Mouse (Mus musculus) embryonic facial prominence, embryonic 15.5 days (tissue): ENCODE data around the gene Ddx39b. TPM values are rescaled to one million over a fixed set of nuclear protein-coding genes. Genes with fewer than 3 reads are reported as not detected.

Source experiments
- ATAC-seq: fragments of 200-750 bp; cut with Nextera tagmentation; 2 replicates; pipeline ENCODE4 v1.8.0; 2017; ENCODE audit warnings: low read depth, moderate TSS enrichment; ENCODE audit not compliant: insufficient number of reproducible peaks, low FRiP score, low TSS enrichment
- H3K27ac ChIP-seq: fragments of 300-500 bp; sonication (generic); replicated peaks from 2 replicates; pipeline ENCODE4 v1.5.1; 2015; ENCODE audit warnings: mild to moderate bottlenecking, inconsistent platforms
- H3K27me3 ChIP-seq: fragments of 300-500 bp; sonication (generic); 2 replicates; pipeline ENCODE4 v1.6.1; 2015; ENCODE audit warnings: inconsistent platforms
- H3K36me3 ChIP-seq: fragments of 300-500 bp; sonication (generic); 2 replicates; pipeline ENCODE4 v1.6.1; 2015; ENCODE audit warnings: mild to moderate bottlenecking, inconsistent platforms
- H3K4me1 ChIP-seq: fragments of 300-500 bp; sonication (generic); 2 replicates; pipeline ENCODE4 v1.6.1; 2015; ENCODE audit warnings: inconsistent platforms
- H3K4me2 ChIP-seq: fragments of 300-500 bp; sonication (generic); replicated peaks from 2 replicates; pipeline ENCODE4 v1.6.1; 2015; ENCODE audit warnings: mild to moderate bottlenecking, inconsistent platforms
- H3K4me3 ChIP-seq: fragments of 300-500 bp; sonication (generic); replicated peaks from 2 replicates; pipeline ENCODE4 v1.5.1; 2015; ENCODE audit warnings: mild to moderate bottlenecking, inconsistent platforms
- H3K9ac ChIP-seq: fragments of 300-500 bp; sonication (generic); 2 replicates; pipeline ENCODE4 v1.6.1; 2015; ENCODE audit warnings: inconsistent platforms
- H3K9me3 ChIP-seq: fragments of 300-500 bp; sonication (generic); replicated peaks from 2 replicates; pipeline ENCODE4 v1.6.1; 2016; ENCODE audit warnings: inconsistent platforms
- WGBS: fragments of 180-500 bp; shearing (Covaris S2); methylation state at CpG from one replicate; pipeline ENCODE4 v1.1.7; 2015; 5-methylcytosine and 5-hydroxymethylcytosine counted together
- polyA plus RNA-seq: library from polyadenylated mRNA; unstranded; fragments of >200 nt; fragmentation: Nextera tagmentation; extraction: Ambion mirVana; gene quantifications from 2 replicates; pipeline ENCODE4 v1.2.1, GENCODE M21; 2015

Ddx39b gene
- polyA plus RNA-seq, 1 experiment from 2014 or later, result 413 TPM

- H3K9me3 ChIP-seq, result no peaks in the 10 kb centered on the region
- no peak for ATAC-seq
- H3K36me3 ChIP-seq, result no peaks in the 10 kb centered on the region
- no peak overlapping the region for H3K4me2 ChIP-seq
- peaks cover 13% of the 10 kb centered on the region for H3K4me1 ChIP-seq
- H3K27ac ChIP-seq, result no peak overlapping the region
- peaks cover 31% of the 10 kb centered on the region for H3K27me3 ChIP-seq
- WGBS, result 75% methylated on average over 11 of the region's 11 CpGs
- no peak overlapping the region for H3K9ac ChIP-seq
- peak overlapping the region; percentile 10; the same call in 1 of the 2 replicates for H3K4me3 ChIP-seq
These were observed 40.4 kb upstream of the Ddx39b start for GRCm38 (mm10) chr17:35201128-35201527.

- H3K9me3 ChIP-seq, result no peaks in the 10 kb centered on the region
- H3K9ac ChIP-seq, result no peak within 1 kb of the TSS
- 41% methylated on average over 13 of the region's 13 CpGs for WGBS
- peaks cover 25% of the 10 kb centered on the region for H3K27me3 ChIP-seq
- peak within 1 kb of the TSS; percentile 10; the same call in 1 of the 2 replicates for H3K4me3 ChIP-seq
- no peaks in the 10 kb centered on the region for H3K36me3 ChIP-seq
- ATAC-seq, result no peak
- H3K4me1 ChIP-seq, result peaks cover 8% of the 10 kb centered on the region; the same call in 1 of the 2 replicates
- no peak within 1 kb of the TSS for H3K27ac ChIP-seq
- H3K4me2 ChIP-seq, result peak within 1 kb of the TSS; percentile 2; the same call in 1 of the 2 replicates
These were observed 39.8 kb upstream of the Ddx39b start, which contains the start of gene Tnf for GRCm38 (mm10) chr17:35201787-35202186. Tnf (minus strand) TSS chr17:35202007.

- Histone ChIP-seq H3K36me3 (no peaks in the 10 kb centered on the region), H3K9me3 (no peaks in the 10 kb centered on the region), H3K4me3 (no peak overlapping the region), H3K9ac (no peak overlapping the region), H3K27me3 (peaks cover 25% of the 10 kb centered on the region), H3K4me2 (no peak overlapping the region), H3K4me1 (peaks cover 8% of the 10 kb centered on the region; the same call in 1 of the 2 replicates), H3K27ac (no peak overlapping the region)
- no peak for ATAC-seq
- WGBS, result 76% methylated on average over 4 of the region's 4 CpGs
These were observed 39.1 kb upstream of the Ddx39b start for GRCm38 (mm10) chr17:35202442-35202841.

- 27% methylated on average over 20 of the region's 20 CpGs for WGBS
- Histone ChIP-seq H3K27ac (no peak within 1 kb of the TSS), H3K9ac (no peak within 1 kb of the TSS), H3K9me3 (no peaks in the 10 kb centered on the region), H3K4me1 (peaks cover 8% of the 10 kb centered on the region; the same call in 1 of the 2 replicates), H3K4me2 (no peak within 1 kb of the TSS), H3K36me3 (no peaks in the 10 kb centered on the region), H3K27me3 (peaks cover 25% of the 10 kb centered on the region), H3K4me3 (no peak within 1 kb of the TSS)
- ATAC-seq, result no peak
These were observed 36.8 kb upstream of the Ddx39b start, which contains the start of gene Lta for GRCm38 (mm10) chr17:35204494-35205379. Lta (minus strand) TSS chr17:35205351.

GRCm38 (mm10) chr17:35205380-35205769, 36.2 kb upstream of the Ddx39b start:
- WGBS, result 54% methylated on average over 10 of the region's 10 CpGs
- Histone ChIP-seq H3K9me3 (no peaks in the 10 kb centered on the region), H3K4me3 (no peak overlapping the region), H3K36me3 (no peaks in the 10 kb centered on the region), H3K9ac (no peak overlapping the region), H3K27ac (no peak overlapping the region), H3K4me2 (no peak overlapping the region), H3K27me3 (peaks cover 25% of the 10 kb centered on the region), H3K4me1 (peaks cover 8% of the 10 kb centered on the region; the same call in 1 of the 2 replicates)
- ATAC-seq, result no peak

- WGBS, result 69% methylated on average over 12 of the region's 12 CpGs
- Histone ChIP-seq H3K27ac (no peak overlapping the region), H3K36me3 (no peaks in the 10 kb centered on the region), H3K9ac (no peak overlapping the region), H3K4me1 (peaks cover 7% of the 10 kb centered on the region; the same call in 1 of the 2 replicates), H3K4me2 (no peak overlapping the region), H3K4me3 (no peak overlapping the region), H3K27me3 (peaks cover 5% of the 10 kb centered on the region; the same call in 1 of the 2 replicates), H3K9me3 (no peaks in the 10 kb centered on the region)
- no peak for ATAC-seq
These were observed 31.6 kb upstream of the Ddx39b start for GRCm38 (mm10) chr17:35209785-35210535.

- no peak overlapping the region for H3K4me2 ChIP-seq
- H3K4me3 ChIP-seq, result no peak overlapping the region
- no peaks in the 10 kb centered on the region for H3K36me3 ChIP-seq
- H3K27ac ChIP-seq, result no peak overlapping the region
- H3K4me1 ChIP-seq, result peaks cover 4% of the 10 kb centered on the region; the same call in 1 of the 2 replicates
- 68% methylated on average over 3 of the region's 3 CpGs for WGBS
- no peaks in the 10 kb centered on the region for H3K27me3 ChIP-seq
- H3K9me3 ChIP-seq, result no peaks in the 10 kb centered on the region
- ATAC-seq, result no peak
- no peak overlapping the region for H3K9ac ChIP-seq
These were observed 31.0 kb upstream of the Ddx39b start for GRCm38 (mm10) chr17:35210593-35210992.

GRCm38 (mm10) chr17:35213071-35213470, 28.5 kb upstream of the Ddx39b start:
- Histone ChIP-seq H3K9me3 (no peaks in the 10 kb centered on the region), H3K4me2 (no peak overlapping the region), H3K27me3 (no peaks in the 10 kb centered on the region), H3K9ac (no peak overlapping the region), H3K27ac (no peak overlapping the region), H3K4me1 (peaks cover 4% of the 10 kb centered on the region; the same call in 1 of the 2 replicates), H3K4me3 (no peak overlapping the region), H3K36me3 (no peaks in the 10 kb centered on the region)
- no peak for ATAC-seq
- 91% methylated on average over 5 of the region's 5 CpGs for WGBS

- Histone ChIP-seq H3K27ac (no peak overlapping the region), H3K36me3 (peaks cover 25% of the 10 kb centered on the region), H3K9ac (no peak overlapping the region), H3K4me2 (no peak overlapping the region), H3K9me3 (no peaks in the 10 kb centered on the region), H3K4me1 (peaks cover 10% of the 10 kb centered on the region; the same call in 1 of the 2 replicates), H3K4me3 (no peak overlapping the region), H3K27me3 (no peaks in the 10 kb centered on the region)
- ATAC-seq, result no peak
- WGBS, result 76% methylated on average over 18 of the region's 18 CpGs
These were observed 22.9 kb upstream of the Ddx39b start for GRCm38 (mm10) chr17:35218516-35219193.

- Histone ChIP-seq H3K4me1 (peaks cover 7% of the 10 kb centered on the region; the same call in 1 of the 2 replicates), H3K9me3 (no peaks in the 10 kb centered on the region), H3K27me3 (no peaks in the 10 kb centered on the region), H3K4me2 (no peak overlapping the region), H3K9ac (no peak overlapping the region), H3K27ac (no peak overlapping the region), H3K4me3 (no peak overlapping the region), H3K36me3 (peaks cover 25% of the 10 kb centered on the region)
- 73% methylated on average over 6 of the region's 6 CpGs for WGBS
- ATAC-seq, result no peak
These were observed 21.9 kb upstream of the Ddx39b start for GRCm38 (mm10) chr17:35219601-35220041.
